7 mouse cellular contexts compared by ENCODE assay signal in the genomic region with DNA sequence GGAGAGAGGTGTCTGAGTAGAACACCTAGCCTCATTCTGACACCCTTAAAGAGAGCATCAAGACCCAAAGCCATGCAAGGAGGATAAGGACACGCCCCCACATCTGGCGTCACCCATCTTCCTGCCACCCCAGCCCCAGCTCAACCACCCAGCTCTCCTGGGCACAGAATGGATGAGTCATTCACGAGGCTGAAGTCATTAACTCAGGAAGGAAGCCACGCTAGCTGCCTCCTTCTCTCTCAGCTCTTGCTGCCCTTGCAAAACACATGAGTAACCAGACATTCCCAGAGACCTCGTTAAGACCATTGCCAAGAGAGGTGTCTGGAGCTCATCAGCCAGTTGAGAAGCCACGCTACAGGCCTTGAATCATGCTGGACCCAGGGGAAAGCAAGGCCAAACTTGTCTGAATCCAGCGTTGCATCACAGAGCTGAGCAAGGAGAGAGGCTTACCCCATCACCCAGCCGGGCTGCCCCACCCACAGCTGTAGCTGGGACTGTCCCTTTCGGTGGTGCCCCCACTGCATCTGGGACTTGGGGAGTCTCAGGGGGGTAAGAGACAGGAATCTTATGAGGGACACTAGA. TPM values are rescaled to one million over a fixed set of nuclear protein-coding genes. Genes with fewer than 3 reads are reported as not detected.
DNase-seq lines count a peak whose midpoint lies in the region; ATAC-seq and TF ChIP-seq lines count a peak whose summit lies in the region.

No protein-coding gene starts in this region.

- WGBS in liver, adult 2 months, result 61% methylated on average over 9 of the region's 9 CpGs
- 40% methylated on average over 9 of the region's 9 CpGs for WGBS in liver, embryonic 11.5 days
- WGBS in midbrain, embryonic 11.5 days, result 75% methylated on average over 9 of the region's 9 CpGs
- 67% methylated on average over 9 of the region's 9 CpGs for WGBS in neural tube, embryonic 15.5 days

- H3K27ac ChIP-seq in liver, adult 2 months (replicated peaks; ENCODE audit: insufficient read depth, low read depth, low read length), result no peak overlapping the region
- H3K27ac ChIP-seq in liver, embryonic 11.5 days (ENCODE audit: low read depth, low read length), result no peak overlapping the region
- no peak overlapping the region for H3K27ac ChIP-seq in midbrain, embryonic 11.5 days (ENCODE audit: low read depth, low read length)
- no peak overlapping the region for H3K27ac ChIP-seq in neural tube, embryonic 15.5 days (replicated peaks)

- TF ChIP-seq POLR2A in liver, adult 2 months (IDR thresholded peaks at IDR 0.05; ENCODE audit: extremely low read depth, insufficient read depth, low read length), result no peak

- H3K4me1 ChIP-seq in liver, adult 2 months (ENCODE audit: control insufficient read depth, insufficient read depth, low read length), result no peaks in the 10 kb centered on the region
- peaks cover 4% of the 10 kb centered on the region; the same call in 1 of the 2 replicates for H3K4me1 ChIP-seq in liver, embryonic 11.5 days (replicated peaks; ENCODE audit: control insufficient read depth, insufficient read depth, low read length)
- H3K4me1 ChIP-seq in midbrain, embryonic 11.5 days (ENCODE audit: control insufficient read depth, insufficient read depth, low read length), result peaks cover 23% of the 10 kb centered on the region
- H3K4me1 ChIP-seq in neural tube, embryonic 15.5 days, result peaks cover 36% of the 10 kb centered on the region

- ATAC-seq in liver, embryonic 11.5 days (replicated peaks; ENCODE audit: low FRiP score), result no peak
- peak; percentile 81 for ATAC-seq in monocyte, adult 5-6 weeks (replicated peaks; ENCODE audit: insufficient number of reproducible peaks, low FRiP score, low TSS enrichment, poor library complexity, severe bottlenecking)
- ATAC-seq in midbrain, embryonic 11.5 days (ENCODE audit: low FRiP score), result no peak
- ATAC-seq in neural tube, embryonic 15.5 days (ENCODE audit: low FRiP score), result no peak

- H3K9me3 ChIP-seq in liver, embryonic 11.5 days (ENCODE audit: control insufficient read depth, low read length), result no peaks in the 10 kb centered on the region
- no peaks in the 10 kb centered on the region for H3K9me3 ChIP-seq in midbrain, embryonic 11.5 days (ENCODE audit: control insufficient read depth, low read length)
- no peaks in the 10 kb centered on the region for H3K9me3 ChIP-seq in neural tube, embryonic 15.5 days (replicated peaks)

- peak; percentile 15 for DNase-seq in liver, adult 2 months (ENCODE audit: extremely low read depth, low read depth, low spot score)
- DNase-seq in liver, embryonic 11.5 days (ENCODE audit: low spot score), result no peak
- peak; percentile 81 to 93 for DNase-seq in adrenal gland, adult (ENCODE audit: inconsistent age in 2 of 2, low spot score in 1 of 2)
- DNase-seq in heart, postnatal 10 days, result peak; percentile 37 to 40
- DNase-seq in midbrain, embryonic 11.5 days (ENCODE audit: low spot score, missing footprints), result no peak

- H3K79me2 ChIP-seq in liver, adult 2 months (ENCODE audit: control insufficient read depth, insufficient read depth, low read length), result no peaks in the 10 kb centered on the region

- TF ChIP-seq CTCF in liver, adult 2 months (IDR thresholded peaks at IDR 0.05; ENCODE audit: low read depth, low read length), result no peak

- no peak overlapping the region for H3K9ac ChIP-seq in liver, adult 2 months (ENCODE audit: low read depth, low read length)
- no peak overlapping the region for H3K9ac ChIP-seq in liver, embryonic 11.5 days (ENCODE audit: low read depth, low read length)
- H3K9ac ChIP-seq in midbrain, embryonic 11.5 days (ENCODE audit: low read length), result no peak overlapping the region
- H3K9ac ChIP-seq in neural tube, embryonic 15.5 days (replicated peaks), result no peak overlapping the region

- intact Hi-C loops in heart, postnatal 10 days (cut with DNase I), result no loop called here

- H3K36me3 ChIP-seq in liver, adult 2 months (ENCODE audit: control insufficient read depth, insufficient read depth, low read length), result no peaks in the 10 kb centered on the region
- H3K36me3 ChIP-seq in liver, embryonic 11.5 days (ENCODE audit: control insufficient read depth, insufficient read depth, low read length), result no peaks in the 10 kb centered on the region
- H3K36me3 ChIP-seq in midbrain, embryonic 11.5 days (ENCODE audit: control insufficient read depth, insufficient read depth, low read length), result no peaks in the 10 kb centered on the region
- H3K36me3 ChIP-seq in neural tube, embryonic 15.5 days, result no peaks in the 10 kb centered on the region

- H3K4me3 ChIP-seq in liver, adult 2 months (ENCODE audit: insufficient read depth, low read depth, low read length), result no peak overlapping the region
- no peak overlapping the region for H3K4me3 ChIP-seq in liver, embryonic 11.5 days (ENCODE audit: low read depth, low read length)
- no peak overlapping the region for H3K4me3 ChIP-seq in midbrain, embryonic 11.5 days (ENCODE audit: low read depth, low read length)
- H3K4me3 ChIP-seq in neural tube, embryonic 15.5 days (replicated peaks), result no peak overlapping the region

- no peaks in the 10 kb centered on the region for H3K27me3 ChIP-seq in liver, adult 2 months (ENCODE audit: control insufficient read depth, insufficient read depth, low read length)
- no peaks in the 10 kb centered on the region; the same call in 1 of the 2 replicates for H3K27me3 ChIP-seq in liver, embryonic 11.5 days (replicated peaks; ENCODE audit: control insufficient read depth, insufficient read depth, low read length)
- H3K27me3 ChIP-seq in midbrain, embryonic 11.5 days (ENCODE audit: control insufficient read depth, insufficient read depth, low read length), result peaks cover 16% of the 10 kb centered on the region
- peaks cover 20% of the 10 kb centered on the region for H3K27me3 ChIP-seq in neural tube, embryonic 15.5 days (replicated peaks)

- no peak overlapping the region for H3K4me2 ChIP-seq in liver, embryonic 11.5 days
- no peak overlapping the region for H3K4me2 ChIP-seq in midbrain, embryonic 11.5 days
- H3K4me2 ChIP-seq in neural tube, embryonic 15.5 days, result no peak overlapping the region

RNA-seq across cellular contexts. Expression of gene Hes1, which starts 39.4 kb away (rescaled TPM):
- 2.8 and 5.8 TPM in 2 replicates for total RNA-seq in liver, adult 2 months (2014; rRNA removed)
- 26.9 and 28.5 TPM in 2 replicates for polyA plus RNA-seq in liver, adult 2 months (2012; rRNA removed)
- polyA plus RNA-seq in liver, embryonic 11.5 days (2014; fragmentation: Nextera tagmentation; extraction: Ambion mirVana), result 22.6 and 25.3 TPM in 2 replicates
- total RNA-seq in heart, postnatal 10 days (2021), result 10 to 100 TPM; 49.0 to 58.4 TPM
- total RNA-seq in monocyte, adult 5-6 weeks (2017), result 71.3 to 116 TPM (median 105 TPM) in 3 replicates
- polyA plus RNA-seq in midbrain, embryonic 11.5 days (2014; fragmentation: Nextera tagmentation; extraction: Ambion mirVana), result 30.4 and 33.6 TPM in 2 replicates
- polyA plus RNA-seq in neural tube, embryonic 15.5 days (2015; fragmentation: Nextera tagmentation; extraction: Ambion mirVana), result 13.6 and 23.2 TPM in 2 replicates

Comparison
In these comparisons a context has a peak if more than half of its experiments do, and no peak if none do; other contexts are left out.
1. DNase-seq: peak in liver, adult 2 months (single experiment), adrenal gland, adult (2 of 2) and heart, postnatal 10 days (2 of 2); none in liver, embryonic 11.5 days (single experiment) and midbrain, embryonic 11.5 days (single experiment).